Mouse (Mus musculus) monocyte, adult 5-6 weeks (primary cell): ENCODE measurements around the gene Nip7. TPM values are rescaled to one million over a fixed set of nuclear protein-coding genes. Genes with fewer than 3 reads are reported as not detected.
"Not testable (repeated sequence)": the region's sequence is repeated elsewhere in the genome, so short reads cannot be mapped to it uniquely, and the experiment has no call there.

Source experiments
- ATAC-seq: fragments of 153-309, 156-312 bp; replicated peaks from 2 replicates; pipeline ENCODE4 v1.8.0; 2017; ENCODE audit warnings: mild to moderate bottlenecking; ENCODE audit not compliant: low TSS enrichment, insufficient number of reproducible peaks, severe bottlenecking, poor library complexity, low FRiP score
- total RNA-seq: library from RNA; stranded (forward); fragments of 200-1000, 200-491, 200-594 nt; gene quantifications from 3 replicates; pipeline ENCODE4 v1.2.3, GENCODE M21; 2017

Gene Nip7
- 10.0 to 41.7 TPM (median 25.7 TPM) in 3 replicates for total RNA-seq

GRCm38 (mm10) chr8:107056076-107056972 is at the start of gene Nip7, which contains the start of gene Cog8:
Gene Nip7 (plus strand): TSS chr8:107056877.
Gene Cog8 (minus strand): TSS chr8:107056689.
- ATAC-seq, result peak; percentile 98

DNA sequence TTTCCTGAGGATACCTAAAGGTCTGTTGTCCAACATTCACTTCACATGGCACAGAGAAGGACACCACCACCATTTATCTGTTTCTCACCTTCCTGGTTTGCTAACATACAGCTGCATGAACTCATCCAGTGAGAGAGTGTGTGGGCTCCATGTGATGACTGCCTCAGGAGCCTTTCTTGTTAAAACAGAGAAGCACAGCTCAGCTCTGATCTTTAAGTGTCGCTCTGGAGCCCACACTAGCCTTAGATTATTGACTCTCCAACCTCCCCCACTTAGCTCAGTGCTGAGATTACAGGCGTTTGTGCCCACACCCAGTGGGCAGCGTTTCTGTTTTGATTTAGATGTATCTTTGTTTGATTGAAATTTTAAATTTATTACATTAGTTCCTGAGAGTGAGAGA is 48.9 kb upstream of the Nip7 start:
- no peak for ATAC-seq

- no peak for ATAC-seq
These were observed 44.0 kb upstream of the Nip7 start for GRCm38 (mm10) chr8:107012666-107013065.

- no peak for ATAC-seq
These were observed 41.8 kb upstream of the Nip7 start for GRCm38 (mm10) chr8:107014915-107015314.

DNA sequence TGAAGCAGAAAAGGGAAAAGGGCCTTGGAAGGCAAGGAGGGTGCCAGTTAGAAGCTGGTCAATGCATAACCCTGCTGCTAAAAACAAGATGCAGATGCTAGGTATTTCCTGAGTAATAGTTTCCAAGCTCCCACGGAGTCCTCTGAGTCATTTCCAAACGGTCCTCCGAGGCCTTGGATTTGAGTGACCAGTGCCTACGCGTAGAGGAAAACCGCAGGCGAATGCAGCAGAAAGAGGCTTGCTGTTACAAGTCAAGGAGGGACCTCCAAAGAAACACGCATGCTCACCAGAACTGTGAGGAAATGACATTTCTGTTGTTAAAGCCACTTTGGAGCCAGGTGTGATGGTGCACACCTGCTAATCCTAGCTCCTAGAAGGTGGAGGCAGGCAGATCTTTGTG is 33.2 kb upstream of the Nip7 start:
- no peak for ATAC-seq

DNA sequence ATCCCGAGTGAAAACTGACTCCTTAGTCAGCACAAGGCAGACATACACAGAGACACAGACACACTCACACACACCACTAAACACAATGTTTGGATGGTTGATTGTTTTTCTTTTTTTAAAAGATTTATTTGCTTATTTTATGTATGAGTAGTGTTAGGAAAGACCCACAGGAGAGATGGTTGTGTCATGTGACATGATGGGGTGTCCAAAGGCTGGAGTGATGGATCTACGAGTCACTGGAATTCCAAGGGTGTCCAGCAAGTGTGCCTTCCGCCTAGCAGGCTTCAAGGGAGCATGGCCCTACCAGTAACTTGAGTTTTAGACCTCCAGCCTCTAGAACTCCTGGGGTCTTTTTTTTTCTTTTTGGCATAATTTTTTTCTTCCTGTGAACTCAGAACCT is 27.4 kb upstream of the Nip7 start:
- ATAC-seq, result no peak

DNA sequence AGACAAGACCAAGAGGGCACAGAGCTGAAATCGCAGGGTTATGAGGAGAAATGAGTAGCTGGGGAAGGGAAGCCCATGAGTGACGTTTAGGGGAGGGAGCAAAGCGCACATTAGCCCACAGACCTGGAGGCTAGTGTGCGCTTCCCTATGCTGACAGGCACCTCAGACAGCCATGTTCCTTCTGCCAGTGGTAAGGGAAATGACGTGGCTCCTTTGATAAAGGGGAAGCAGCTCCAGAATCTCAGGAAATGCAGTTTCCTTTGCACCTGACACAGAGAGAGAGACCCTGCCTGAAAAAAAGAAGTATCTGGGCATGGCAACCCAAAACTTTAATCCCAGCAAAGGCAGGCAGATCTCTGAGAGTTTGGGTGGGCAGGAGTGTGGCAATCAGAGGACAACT is 26.6 kb upstream of the Nip7 start:
- peak; percentile 48 for ATAC-seq

- peak; percentile 82 for ATAC-seq
These were observed 25.8 kb upstream of the Nip7 start, which contains the start of gene Vps4a for GRCm38 (mm10) chr8:107030650-107031576. Gene Vps4a (plus strand): TSS chr8:107031222.

DNA sequence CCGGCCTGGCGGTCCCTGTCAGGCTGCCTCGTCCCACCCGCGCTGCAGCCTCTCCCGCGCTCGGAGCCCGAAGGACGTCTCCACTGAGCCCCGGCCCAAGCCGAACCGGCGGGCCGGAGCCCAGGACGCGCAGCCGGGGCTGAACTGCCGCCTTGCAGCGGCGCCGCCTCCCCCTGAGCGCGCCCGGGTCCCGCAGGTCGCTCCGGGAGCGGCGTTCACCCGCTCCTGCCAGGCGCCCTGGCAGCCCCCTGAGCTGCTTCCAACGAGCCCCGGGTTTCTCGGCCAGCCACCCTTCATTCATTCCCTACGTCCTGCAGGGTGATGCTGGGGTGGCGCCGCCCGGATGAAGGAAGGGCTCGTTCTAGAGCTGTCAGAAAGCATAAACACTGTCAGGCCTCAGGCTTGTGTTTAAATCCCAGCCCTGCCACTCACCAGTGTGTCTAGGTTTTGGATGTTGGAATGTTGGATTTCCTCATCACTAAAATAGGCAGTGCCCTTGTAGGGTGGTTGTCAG is 25.0 kb upstream of the Nip7 start:
- no peak for ATAC-seq

DNA sequence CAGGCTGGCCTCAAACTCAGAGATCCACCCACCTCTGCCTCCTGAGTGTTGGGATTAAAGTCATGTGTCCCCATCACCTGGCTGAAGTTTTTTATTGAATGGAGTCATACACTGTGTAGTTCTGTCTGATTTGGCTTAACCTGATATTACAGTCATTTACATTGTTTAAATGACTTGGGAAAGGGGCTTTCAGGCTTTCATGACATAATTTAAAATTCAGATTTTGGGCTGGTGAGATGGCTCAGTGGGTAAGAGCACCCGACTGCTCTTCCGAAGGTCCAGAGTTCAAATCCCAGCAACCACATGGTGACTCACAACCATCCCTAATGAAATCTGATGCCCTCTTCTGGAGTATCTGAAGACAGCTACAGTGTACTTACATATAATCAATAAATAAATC is 23.1 kb upstream of the Nip7 start:
- not testable (repeated sequence) for ATAC-seq

DNA sequence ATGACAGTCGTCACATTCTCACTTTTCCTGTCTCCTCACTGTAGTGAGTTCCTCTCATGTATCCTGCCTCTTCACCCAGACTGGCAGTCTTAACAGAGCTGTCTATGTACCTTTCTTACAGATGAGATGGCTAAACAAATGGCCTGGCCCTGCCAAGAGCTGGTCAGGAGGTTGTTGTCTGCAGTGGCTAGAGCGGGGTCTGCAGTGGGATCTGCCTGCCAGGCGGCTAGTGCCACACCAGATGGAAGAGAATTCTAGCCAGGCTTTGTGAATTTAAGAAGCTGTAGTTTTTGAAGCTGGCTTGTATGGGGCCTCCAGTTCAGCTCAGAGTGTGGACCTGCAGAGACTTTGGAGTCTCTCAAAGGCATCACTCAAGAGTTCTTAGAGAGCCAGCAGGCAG is 21.0 kb upstream of the Nip7 start:
- no peak for ATAC-seq

DNA sequence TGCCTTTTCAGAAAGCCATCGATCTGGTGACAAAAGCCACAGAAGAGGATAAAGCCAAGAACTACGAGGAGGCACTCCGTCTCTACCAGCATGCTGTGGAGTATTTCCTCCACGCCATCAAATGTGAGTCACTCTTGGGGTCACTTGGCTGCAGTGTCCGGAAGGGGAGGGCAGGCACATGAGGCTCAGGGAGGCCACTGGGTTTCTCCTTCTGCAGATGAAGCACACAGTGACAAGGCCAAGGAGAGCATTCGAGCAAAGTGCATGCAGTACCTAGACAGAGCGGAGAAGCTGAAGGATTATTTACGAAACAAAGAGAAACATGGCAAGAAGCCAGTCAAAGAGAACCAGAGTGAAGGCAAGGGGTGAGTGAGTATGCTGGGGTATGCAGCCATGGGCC is 20.1 kb upstream of the Nip7 start:
- ATAC-seq, result no peak

DNA sequence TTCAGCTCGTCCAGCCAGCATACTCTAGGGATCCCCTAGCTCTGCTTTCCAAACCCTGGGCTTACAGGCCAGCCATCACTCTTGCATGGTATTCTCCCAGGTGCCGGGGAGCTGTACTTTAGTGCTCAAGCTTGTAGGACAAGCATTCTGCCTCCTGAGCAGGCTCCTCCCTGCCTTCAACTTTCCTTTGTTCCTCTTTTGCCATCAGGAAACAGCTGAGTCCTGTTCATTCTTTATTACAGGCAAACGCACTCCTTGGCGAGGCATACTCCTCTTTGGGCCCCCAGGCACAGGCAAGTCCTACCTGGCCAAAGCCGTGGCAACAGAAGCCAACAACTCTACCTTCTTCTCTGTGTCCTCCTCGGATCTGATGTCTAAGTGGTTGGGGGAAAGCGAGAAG is 16.0 kb upstream of the Nip7 start:
- no peak for ATAC-seq

- no peak for ATAC-seq
These were observed 11.2 kb upstream of the Nip7 start for GRCm38 (mm10) chr8:107045478-107045877.

DNA sequence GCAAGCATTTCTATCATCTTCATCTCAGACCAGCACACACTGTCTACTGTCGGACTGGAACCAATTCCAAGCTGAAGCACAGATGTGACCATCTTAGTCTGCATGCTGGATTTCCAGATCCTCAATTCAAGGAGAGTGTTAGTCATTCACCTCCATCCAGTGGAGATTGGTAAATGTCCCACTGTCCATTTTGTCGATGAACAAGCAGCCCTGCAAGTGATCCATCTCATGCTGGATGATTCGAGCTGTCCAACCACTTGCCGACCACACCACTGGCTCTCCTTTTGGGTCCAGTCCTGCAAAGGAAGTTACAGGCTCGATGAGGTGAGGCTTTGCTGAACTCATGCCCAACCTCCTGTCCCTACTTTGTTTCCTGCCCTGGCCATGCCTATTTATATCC is 9.7 kb upstream of the Nip7 start:
- ATAC-seq, result no peak

- ATAC-seq, result peak; percentile 60
These were observed 8.4 kb upstream of the Nip7 start, which contains the start of gene Pdf for GRCm38 (mm10) chr8:107048061-107048941. Gene Pdf (minus strand): TSS chr8:107048614.

DNA sequence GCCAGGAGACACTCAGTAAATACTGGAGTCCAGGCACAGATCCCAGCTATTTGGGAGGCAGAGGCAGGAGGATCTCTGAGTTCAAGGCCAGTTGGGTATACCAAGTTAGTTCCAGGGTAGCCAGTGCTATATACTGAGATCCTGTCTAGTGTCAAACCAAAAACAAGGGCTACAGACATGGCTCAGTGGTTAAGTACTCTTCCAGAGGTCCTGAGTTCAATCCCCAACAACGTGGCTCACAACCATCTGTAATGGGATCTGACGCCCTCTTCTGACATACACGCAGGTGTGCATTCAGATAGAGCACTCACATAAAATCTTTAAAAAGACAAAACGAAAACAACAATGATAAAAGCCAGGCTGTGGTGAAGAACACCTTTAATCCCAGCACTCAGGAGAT is 7.2 kb upstream of the Nip7 start:
- ATAC-seq, result no peak

DNA sequence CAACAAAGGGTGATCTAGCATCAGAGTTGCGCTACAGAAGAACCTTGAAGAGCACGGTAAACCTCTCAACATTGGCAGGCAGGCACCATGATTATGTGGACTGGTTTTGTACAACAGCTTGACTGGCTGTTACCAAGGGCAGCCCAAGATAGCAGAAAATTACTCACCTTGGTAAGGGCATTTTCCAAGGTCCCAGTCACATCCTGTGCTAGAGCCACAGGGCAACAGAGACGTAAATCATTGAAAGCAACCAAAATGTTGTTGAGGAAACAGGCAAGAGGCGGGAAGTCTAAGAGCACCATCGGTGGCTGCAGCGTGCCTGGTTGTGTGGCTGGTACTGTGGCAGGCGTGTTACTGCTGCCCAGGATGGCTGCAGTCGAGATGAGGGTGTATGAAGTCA is 4.6 kb upstream of the Nip7 start:
- no peak for ATAC-seq
